Mouse (Mus musculus) mouse embryonic stem cell (cell line): ENCODE measurements at regions not wholly inside any gene's neighbourhood (a gene's known extent, or its start where the extent isn't known, plus 50 kb on each side); places are given as distances from the start of the nearest gene placed in this dataset.

Source experiments
- in situ Hi-C, 2 experiments: fragments of 300-500 bp; cut with MboI; formaldehyde crosslinking; loops; 1 replicate in 1 of 2; 3 replicates in 1 of 2; pipeline ENCODE4 v1.14.3; 2019 to 2020; ENCODE audit warnings: low sequenced_read_pairs in 2 of 2, low pct_unique_long_range_greater_than_20kb in 1 of 2, mixed read lengths in 1 of 2; ENCODE audit not compliant: unreplicated experiment in 1 of 2

DNA sequence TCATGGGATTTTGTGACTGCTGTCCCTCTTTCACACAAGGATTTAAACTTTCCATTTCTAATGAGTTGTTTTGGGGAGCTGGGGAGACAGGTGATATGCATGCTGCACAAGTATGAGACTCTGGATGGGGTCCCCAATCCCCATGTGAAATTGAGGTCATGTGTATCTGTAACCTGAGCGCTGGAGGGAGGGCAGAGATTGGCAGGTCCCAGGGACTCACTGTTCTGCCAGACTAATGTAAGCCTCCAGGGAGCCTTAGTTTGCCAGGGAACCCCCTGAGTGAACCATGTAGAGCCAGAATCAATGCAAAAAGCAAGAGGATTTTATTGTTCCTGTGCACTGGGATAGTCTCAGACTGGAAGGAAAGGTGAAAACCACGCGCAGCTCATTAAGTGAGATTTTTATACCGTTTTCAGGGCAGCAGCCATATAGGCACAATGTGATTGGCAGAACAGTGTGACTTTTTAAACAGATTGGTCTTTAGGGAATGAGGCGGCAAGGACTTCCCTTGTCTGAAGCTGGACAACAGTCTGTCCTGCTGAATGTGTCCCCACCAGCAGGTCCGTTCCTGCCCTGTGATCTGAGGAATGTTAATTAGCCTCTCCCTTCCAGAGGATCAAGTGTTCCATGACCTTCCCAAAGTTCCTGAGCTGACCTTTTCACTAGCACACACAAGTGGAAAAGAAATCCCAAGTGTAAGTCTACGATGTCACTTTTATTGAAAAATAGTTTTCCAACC is 59.9 kb upstream of the Oxgr1 start:
- in situ Hi-C loops: no loop called here

DNA sequence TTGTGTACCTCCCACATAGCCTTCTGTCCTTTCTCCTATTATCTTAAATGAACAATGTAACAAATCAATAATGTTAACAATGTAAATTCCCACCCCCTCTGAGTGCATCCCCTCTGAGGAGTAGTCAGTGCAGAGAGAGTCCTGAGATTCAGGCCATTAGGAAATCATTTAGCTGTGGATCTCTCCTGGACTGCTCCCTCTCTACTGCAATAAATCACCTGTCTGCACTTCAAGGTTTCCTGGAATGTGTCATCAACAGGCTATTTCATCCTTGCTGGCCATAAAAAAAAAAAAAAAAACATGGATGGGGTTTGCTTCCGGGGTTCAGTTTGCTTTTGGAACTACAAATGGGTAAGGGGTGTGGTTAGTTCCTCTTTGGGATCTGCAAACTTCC is 60.5 kb upstream of the Oxgr1 start:
- in situ Hi-C loops: no loop called here

DNA sequence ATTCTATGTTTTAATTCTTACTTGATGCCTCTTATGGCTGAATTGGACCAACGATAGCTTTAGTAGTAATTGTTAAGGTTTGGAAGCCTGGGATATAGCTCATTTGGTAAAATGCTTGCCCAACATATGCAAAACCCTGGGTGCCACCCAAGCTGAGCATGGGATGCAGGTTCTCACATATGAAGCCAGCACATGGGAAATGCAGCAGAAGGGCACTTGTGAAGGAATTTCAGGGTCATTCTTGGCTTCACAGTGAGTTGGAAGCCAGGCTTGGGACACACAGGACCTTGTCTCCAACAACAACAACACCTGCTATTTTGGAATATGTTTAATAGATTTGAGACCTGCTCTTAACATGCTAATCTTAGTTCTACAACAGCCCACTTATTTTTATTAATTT is 67.6 kb upstream of the Oxgr1 start:
- in situ Hi-C loops: no loop called here

DNA sequence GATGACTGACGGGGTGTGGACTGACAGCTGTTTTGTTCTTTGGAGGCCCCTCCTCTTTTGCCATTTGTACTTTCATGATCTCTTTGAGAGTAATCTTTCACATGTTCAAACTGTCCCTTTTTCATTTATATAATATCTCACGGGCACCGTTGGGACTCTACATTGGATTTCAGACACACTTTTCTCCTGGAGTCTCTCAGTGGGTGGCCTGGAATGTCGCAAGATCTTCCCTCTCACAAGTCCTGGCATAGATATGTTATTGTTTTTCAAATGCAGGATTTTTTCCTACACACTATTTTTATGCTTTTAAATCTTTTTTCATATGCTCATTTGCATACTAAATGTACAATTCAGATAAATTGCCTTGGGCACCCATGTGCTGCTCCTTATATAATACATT is 71.1 kb upstream of the Oxgr1 start:
- in situ Hi-C loops: no loop called here

DNA sequence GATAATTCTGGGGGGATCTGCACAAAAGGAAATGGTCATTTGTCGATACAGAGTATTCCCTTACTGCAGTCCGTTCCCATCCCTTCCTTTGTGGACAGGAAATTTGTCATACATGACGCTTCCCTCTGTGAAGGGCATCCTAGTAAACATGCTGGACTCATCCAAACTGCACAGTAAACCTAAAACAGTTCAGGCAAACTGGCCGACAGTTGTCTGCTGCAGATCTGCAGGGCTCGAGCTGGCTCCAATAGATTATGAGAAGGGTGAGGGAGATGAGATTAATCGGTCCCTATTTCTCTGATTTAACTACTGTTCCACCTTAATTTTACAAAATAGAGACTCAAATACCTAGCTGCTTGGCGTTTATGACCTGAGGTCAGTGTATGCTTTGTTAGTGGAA is 76.3 kb upstream of the Oxgr1 start:
- in situ Hi-C loops: no loop called here

DNA sequence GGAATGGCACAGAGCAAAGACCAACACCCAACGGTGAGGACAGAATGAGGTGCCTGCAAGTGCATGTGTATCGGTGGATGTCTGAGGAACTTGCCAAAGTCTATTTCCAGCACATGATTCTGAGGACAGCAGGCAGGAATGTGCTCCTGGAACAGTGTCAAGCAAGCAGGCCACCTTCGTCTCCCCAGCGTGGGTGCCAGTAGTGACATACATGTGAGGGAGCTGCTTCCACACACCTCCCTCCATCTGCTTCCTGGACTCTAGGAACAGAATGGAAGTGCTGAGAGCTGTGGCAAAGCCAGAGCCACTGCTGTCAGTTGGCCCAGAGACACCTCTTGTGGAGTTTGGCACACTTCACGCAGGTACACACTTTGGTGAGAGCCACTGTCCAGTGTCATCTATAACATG is 76.9 kb upstream of the Oxgr1 start:
- in situ Hi-C loops: no loop called here

DNA sequence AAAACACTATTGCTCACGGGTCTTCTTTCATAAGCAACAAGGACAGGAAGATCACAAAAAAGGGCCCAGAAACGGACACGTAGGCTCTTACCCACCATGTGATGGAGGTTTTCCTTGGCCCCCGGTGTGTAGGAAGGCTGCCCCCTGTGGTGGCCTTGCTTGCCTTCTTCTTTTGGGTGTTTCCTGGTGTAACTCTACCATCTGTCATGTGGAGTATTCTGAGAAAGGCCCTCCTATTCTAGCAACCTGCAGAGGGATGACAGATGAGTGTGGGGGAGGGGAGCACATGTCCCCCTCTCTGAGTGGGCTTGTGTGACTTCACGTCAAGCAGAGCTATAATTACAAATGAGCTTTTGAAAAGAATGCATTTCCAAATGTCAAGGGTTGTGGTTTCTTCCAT is 77.3 kb upstream of the Oxgr1 start:
- in situ Hi-C loops: no loop called here

DNA sequence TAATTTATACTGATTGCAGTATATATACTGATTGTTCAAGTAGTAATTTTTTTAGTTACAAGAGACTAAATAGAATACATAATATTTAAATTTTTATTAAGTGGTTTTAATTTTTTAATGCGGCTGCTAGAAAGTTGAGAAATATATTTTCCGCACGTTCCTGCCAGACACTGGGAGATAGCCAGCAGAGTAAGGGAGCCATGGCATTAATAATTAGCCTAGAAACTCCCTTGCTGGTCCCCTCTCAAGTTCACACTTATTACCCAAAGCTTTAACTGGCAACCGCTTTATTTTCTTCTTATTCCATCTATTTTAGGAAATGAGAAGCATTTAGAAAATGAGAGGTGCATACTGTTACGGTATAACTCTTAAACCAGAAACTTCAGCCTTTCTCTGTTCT is 78.0 kb upstream of the Oxgr1 start:
- in situ Hi-C loops: no loop called here

DNA sequence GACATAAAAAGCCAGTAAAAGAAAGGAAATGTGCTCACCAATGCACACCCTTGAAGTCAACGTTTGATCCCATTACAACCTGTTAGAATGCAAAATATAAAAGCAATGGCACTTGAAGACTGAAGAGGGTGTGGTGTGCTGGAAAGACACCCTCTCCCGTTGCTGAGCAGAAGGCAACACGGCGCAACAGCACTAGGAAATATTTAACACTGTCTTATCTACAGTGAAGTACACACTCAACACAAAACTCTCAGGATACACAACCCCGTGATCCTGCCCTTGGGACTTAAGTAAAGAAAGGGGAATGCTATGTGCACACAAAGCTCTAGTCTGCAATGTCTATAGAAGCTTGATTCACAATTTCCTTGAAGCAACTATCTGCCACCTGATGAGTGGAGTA is 83.1 kb upstream of the Oxgr1 start:
- in situ Hi-C loops: loop anchor here in 1 of 2 experiments (25.0 kb wide), 1 partner anchor 262 kb away; no protein-coding TSS in a partner anchor

DNA sequence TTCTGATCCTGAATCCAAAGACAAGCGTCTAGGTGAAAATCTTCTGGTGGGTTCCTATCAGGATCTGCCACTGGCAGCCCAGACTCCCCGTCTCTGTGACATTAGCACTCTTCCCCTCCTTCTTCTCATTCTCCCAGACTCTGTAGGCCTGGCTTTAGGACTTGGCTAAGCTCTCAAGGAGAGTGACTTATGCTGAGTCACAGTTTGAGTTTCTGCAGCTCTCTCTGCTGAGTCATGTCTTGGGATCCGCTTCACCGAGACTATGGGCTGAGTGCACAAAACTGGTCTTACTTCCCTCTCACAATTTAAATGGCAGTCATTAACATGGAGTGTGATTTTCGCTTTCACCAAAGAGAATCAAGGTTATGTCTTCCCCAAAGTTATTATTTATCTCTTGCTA is 85.2 kb upstream of the Oxgr1 start:
- in situ Hi-C loops: loop anchor here in 1 of 2 experiments (25.0 kb wide), 1 partner anchor 260 kb away; no protein-coding TSS in a partner anchor

DNA sequence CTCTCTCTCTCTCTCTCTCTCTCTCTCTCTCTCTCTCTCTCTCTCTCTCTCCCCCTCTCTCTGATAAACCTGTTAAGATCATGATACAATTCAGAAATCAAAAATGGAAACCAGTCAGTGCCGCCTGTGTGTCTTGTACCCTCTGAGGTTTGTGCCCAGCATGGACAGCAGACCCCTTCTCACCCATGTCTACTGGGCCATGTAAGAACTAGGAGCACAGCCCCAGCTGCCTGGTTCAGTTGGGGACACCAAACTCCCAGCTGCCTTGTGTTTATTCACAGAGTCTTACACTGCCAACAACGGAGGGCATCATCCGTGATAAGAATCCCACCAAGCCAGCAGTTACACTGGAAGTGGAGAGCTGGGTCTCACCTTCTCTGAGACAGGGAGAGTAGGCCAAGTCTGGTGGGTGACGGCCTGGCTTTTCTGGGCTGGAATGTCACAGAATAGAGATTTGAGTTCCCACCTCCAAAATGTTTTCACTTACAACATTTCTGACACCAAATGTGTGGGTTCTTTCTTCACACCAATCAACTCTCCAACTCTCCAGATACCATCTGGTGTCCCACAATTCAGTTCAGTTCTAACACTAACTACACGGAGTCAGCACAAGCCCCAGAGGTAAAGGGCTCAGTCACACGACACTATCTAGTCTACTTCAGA is 92.2 kb upstream of the Oxgr1 start:
- in situ Hi-C loops: loop anchor here in 1 of 2 experiments (25.0 kb wide), 1 partner anchor 253 kb away; no protein-coding TSS in a partner anchor

DNA sequence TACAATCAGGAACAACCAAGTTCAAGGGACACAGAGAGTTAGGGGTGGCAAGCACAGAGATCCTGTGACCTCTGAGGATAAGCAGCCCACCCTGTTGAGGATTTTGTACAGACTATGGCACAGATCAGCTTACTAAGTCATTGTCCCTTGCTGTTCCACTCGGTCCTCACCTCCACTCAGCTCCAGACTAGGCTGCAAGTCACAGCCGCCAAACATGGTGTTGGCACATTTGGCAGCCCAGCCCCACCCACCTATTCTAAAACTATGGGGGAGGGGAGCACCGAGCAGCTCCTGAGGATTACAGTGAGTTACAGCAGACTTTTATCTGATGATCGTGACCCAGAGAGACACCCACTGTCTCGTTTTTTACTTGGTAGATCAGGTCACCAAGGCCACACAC is 93.0 kb upstream of the Oxgr1 start:
- in situ Hi-C loops: loop anchor here in 1 of 2 experiments (25.0 kb wide), 1 partner anchor 252 kb away; no protein-coding TSS in a partner anchor

DNA sequence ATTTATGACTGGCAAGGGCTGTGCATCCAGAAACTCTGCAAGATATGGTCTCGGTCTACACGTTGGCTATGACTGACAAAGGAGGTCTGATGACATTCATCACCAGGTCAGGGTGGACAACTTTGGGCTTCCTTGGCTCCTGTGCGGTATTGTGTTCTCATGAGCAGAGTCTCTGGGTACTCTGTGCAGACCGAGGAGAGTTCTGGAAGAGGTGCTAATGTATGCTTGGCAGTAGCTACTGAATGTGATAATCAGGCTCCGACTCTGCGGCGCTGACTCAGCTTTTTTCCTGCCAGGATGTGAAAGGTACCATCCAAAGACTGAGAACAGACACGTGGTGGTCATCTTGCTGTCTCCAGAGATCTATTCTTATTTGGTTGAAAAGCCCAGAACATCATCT is 94.5 kb upstream of the Oxgr1 start:
- in situ Hi-C loops: loop anchor here in 1 of 2 experiments (25.0 kb wide), 1 partner anchor 251 kb away; no protein-coding TSS in a partner anchor

DNA sequence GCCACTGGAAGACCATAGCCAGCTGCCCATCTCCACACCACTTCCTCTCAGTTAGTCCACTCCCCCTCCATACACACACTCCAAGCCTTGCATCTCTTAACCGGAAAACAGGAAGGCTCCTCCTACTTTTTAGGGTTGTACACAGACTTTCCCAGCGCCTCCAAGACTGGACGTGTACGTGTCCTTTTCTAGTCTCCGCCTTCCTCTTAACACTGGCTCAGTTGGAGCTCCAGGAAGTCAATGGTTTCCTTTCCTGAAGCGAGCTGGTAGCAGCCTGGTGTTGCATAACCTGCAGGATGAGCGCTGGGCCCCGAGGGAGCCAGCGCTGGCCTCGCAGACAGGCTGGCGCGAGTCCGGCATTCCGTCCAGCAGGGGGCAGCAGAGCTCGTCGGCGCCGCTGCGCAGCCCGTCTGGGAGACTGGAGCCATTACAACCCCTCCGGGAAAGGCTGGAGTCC is 95.5 kb upstream of the Oxgr1 start:
- in situ Hi-C loops: loop anchor here in 1 of 2 experiments (25.0 kb wide), 1 partner anchor 250 kb away; no protein-coding TSS in a partner anchor

DNA sequence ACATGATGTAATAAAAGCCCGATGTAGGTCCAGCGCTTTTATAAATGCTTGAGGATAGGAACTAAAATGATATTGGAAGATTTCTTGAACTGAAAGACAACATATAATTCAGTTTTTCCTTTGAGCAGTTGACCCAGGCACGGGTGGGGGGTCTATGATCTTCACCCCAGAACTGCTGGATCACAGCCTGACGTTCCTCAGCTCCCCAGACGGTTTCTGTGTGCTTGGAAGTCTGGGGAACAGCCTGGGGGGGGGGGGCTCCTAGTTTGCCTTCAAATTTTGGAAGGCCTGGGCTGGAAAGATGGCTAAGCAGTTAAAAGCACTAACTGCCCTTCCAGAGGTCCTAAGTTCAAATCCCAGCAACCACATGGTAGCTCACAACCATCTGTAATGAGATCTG is 96.3 kb upstream of the Oxgr1 start:
- in situ Hi-C loops: loop anchor here in 1 of 2 experiments (25.0 kb wide), 1 partner anchor 249 kb away; no protein-coding TSS in a partner anchor

DNA sequence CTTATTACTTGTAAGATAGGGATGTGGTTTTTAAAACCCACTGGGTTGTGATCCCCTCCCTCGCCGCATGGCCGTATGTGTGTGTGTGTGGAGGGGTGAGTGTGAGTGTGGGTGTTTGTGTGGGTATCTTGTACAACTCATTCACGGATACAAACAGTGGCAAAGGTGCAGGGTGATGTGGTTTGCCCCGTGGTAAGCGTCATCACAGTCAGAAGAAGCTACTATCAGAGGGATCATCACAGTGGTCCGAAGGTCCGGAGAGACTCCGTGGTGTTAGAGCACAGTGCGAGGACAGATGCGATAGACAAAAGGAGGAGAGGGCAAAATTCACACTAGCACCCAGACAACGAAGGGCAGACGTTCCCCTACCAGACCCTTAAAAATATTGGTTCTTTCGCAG is 97.0 kb upstream of the Oxgr1 start:
- in situ Hi-C loops: loop anchor here in 1 of 2 experiments (25.0 kb wide), 1 partner anchor 248 kb away; no protein-coding TSS in a partner anchor

DNA sequence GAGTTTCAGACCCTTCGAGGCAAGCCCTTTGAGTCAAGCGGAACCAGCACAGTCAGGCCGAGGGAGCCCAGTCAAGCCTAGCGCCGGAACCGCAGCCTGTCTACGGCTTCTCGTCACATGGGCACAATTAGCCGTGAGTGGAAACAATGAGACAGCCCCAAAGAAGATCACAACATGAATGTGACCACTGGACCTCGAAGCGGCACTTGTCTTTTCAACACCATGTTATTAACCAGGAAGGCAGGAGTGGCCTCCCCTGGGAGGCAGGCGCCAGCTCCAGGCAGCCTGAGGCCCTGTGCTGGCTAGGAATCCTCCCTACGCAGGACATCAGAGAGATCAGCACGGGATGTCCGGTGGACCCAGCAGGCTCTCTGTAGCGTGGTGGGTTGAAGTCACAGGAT is 97.4 kb upstream of the Oxgr1 start:
- in situ Hi-C loops: loop anchor here (10.0 to 25.0 kb wide), 2 partner anchors 248 to 265 kb away; no protein-coding TSS in a partner anchor

DNA sequence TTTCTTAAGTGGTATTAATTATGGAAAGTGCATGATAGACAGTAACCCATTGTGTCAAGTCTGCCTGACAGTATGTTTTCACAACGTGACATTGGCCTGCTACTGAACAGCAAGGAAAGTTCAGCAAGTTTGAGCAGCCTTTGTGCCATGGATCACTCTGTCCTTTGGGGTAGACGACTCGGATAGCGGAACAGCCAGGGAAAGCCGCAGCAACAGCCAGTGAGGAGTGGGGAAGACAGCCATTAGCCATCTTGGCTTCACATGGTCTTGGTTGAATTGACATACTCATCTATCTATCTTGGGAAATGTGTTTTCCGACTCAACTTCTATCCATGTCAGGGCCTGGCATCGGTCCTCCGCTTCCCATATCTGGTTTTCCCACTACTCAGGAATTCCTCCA is 98.0 kb upstream of the Oxgr1 start:
- in situ Hi-C loops: loop anchor here (10.0 to 25.0 kb wide), 2 partner anchors 247 to 265 kb away; no protein-coding TSS in a partner anchor
